Mouse (Mus musculus) forebrain, postnatal 0 days (tissue): Measurements from ENCODE around the gene Arrdc2. TPM values are rescaled to one million over a fixed set of nuclear protein-coding genes. Genes with fewer than 3 reads are reported as not detected.
"Not testable (repeated sequence)": the region's sequence is repeated elsewhere in the genome, so short reads cannot be mapped to it uniquely, and the experiment has no call there.

Experiments
- ATAC-seq: fragments of 200-750 bp; cut with Nextera tagmentation; 2 replicates; pipeline ENCODE4 v1.8.0; 2017; ENCODE audit warnings: mild to moderate bottlenecking, moderate library complexity
- DNase-seq: peaks from one replicate; pipeline ENCODE4 v3.0.0-alpha.2; 2015
- H3K27ac ChIP-seq: fragments of 300-500 bp; sonication (generic); 2 replicates; pipeline ENCODE4 v1.5.1; 2014; ENCODE audit warnings: low read depth, mild to moderate bottlenecking, antibody characterized with exemption, low read length, moderate library complexity, mixed read lengths
- H3K27me3 ChIP-seq: fragments of 300-500 bp; sonication (generic); 2 replicates; pipeline ENCODE4 v1.6.1; 2014; ENCODE audit warnings: mild to moderate bottlenecking, low read length, mixed read lengths; ENCODE audit not compliant: insufficient read depth
- H3K36me3 ChIP-seq: fragments of 300-500 bp; sonication (generic); 2 replicates; pipeline ENCODE4 v1.6.1; 2014; ENCODE audit warnings: mild to moderate bottlenecking, moderate library complexity; ENCODE audit not compliant: insufficient read depth
- H3K4me1 ChIP-seq: fragments of 300-500 bp; sonication (generic); 2 replicates; pipeline ENCODE4 v1.6.1; 2014; ENCODE audit warnings: antibody characterized with exemption; ENCODE audit not compliant: insufficient read depth
- H3K4me2 ChIP-seq: fragments of 300-500 bp; sonication (generic); 2 replicates; pipeline ENCODE4 v1.6.1; 2014; ENCODE audit warnings: low read depth, mild to moderate bottlenecking, moderate library complexity
- H3K4me3 ChIP-seq: fragments of 300-500 bp; sonication (generic); 2 replicates; pipeline ENCODE4 v1.5.1; 2014; ENCODE audit warnings: low read depth, low read length, mixed read lengths
- H3K9ac ChIP-seq: fragments of 300-500 bp; sonication (generic); 2 replicates; pipeline ENCODE4 v1.6.1; 2014; ENCODE audit warnings: mild to moderate bottlenecking
- H3K9me3 ChIP-seq: fragments of 300-500 bp; sonication (generic); 2 replicates; pipeline ENCODE4 v1.6.1; 2016; ENCODE audit warnings: low read length
- CTCF ChIP-seq: sonication (generic); IDR thresholded peaks from 2 replicates; pipeline ENCODE4 v1.5.1; 2016; ENCODE audit warnings: antibody characterized with exemption, control low read depth, low read depth
- WGBS: fragments of 180-500 bp; shearing (Covaris S2); extraction: QIAGEN DNeasy Blood & Tissue Kit; methylation state at CpG from one replicate; pipeline ENCODE4 v1.1.7; 2014; 5-methylcytosine and 5-hydroxymethylcytosine counted together
- polyA plus RNA-seq: library from polyadenylated mRNA; unstranded; fragments of >200 nt; fragmentation: Nextera tagmentation; extraction: Ambion mirVana; gene quantifications from 2 replicates; pipeline ENCODE4 v1.2.1, GENCODE M21; 2015
- total RNA-seq: library from RNA; depleted of rRNA; stranded (reverse); fragments of >200 nt; gene quantifications from 2 replicates; pipeline ENCODE4 v1.2.3, GENCODE M21; 2014

Gene Arrdc2
- total and polyA plus RNA-seq, 2 experiments from 2014 or later: 5.6 to 15.4 TPM

- 57% methylated on average over 11 of the region's 11 CpGs for WGBS
- no peak for ATAC-seq
These were observed 7.1 kb downstream of the Arrdc2 start for GRCm38 (mm10) chr8:70832371-70832770.

GRCm38 (mm10) chr8:70831517-70831916, 8.0 kb downstream of the Arrdc2 start:
- H3K27me3 ChIP-seq: no peaks in the 10 kb centered on the region
- no peak overlapping the region for H3K4me2 ChIP-seq
- H3K4me3 ChIP-seq: no peak overlapping the region
- no peak overlapping the region for H3K27ac ChIP-seq
- ATAC-seq (no peak), DNase-seq (no peak)
- H3K4me1 ChIP-seq: no peaks in the 10 kb centered on the region
- H3K36me3 ChIP-seq: peaks cover 2% of the 10 kb centered on the region; the same call in 1 of the 2 replicates
- no peak for TF ChIP-seq CTCF
- no peaks in the 10 kb centered on the region for H3K9me3 ChIP-seq
- 75% methylated on average over 8 of the region's 8 CpGs for WGBS
- no peak overlapping the region for H3K9ac ChIP-seq

More at GRCm38 (mm10) chr8:70832371-70832770, 7.1 kb downstream of the Arrdc2 start:
- Histone ChIP-seq H3K9ac (no peak overlapping the region), H3K4me3 (no peak overlapping the region), H3K27me3 (no peaks in the 10 kb centered on the region), H3K4me2 (no peak overlapping the region), H3K36me3 (peaks cover 2% of the 10 kb centered on the region; the same call in 1 of the 2 replicates), H3K27ac (no peak overlapping the region), H3K4me1 (no peaks in the 10 kb centered on the region), H3K9me3 (no peaks in the 10 kb centered on the region)
- TF ChIP-seq CTCF: no peak
- DNase-seq: no peak

- Histone ChIP-seq H3K4me1 (no peaks in the 10 kb centered on the region), H3K36me3 (no peaks in the 10 kb centered on the region), H3K9me3 (no peaks in the 10 kb centered on the region), H3K4me3 (no peak overlapping the region), H3K27ac (no peak overlapping the region), H3K4me2 (no peak overlapping the region), H3K9ac (no peak overlapping the region), H3K27me3 (no peaks in the 10 kb centered on the region)
- no peak for TF ChIP-seq CTCF
- DNase-seq (no peak), ATAC-seq (no peak)
- WGBS: 83% methylated on average over 1 of the region's 1 CpGs
These were observed 11.7 kb downstream of the Arrdc2 start for GRCm38 (mm10) chr8:70827796-70828195.

GRCm38 (mm10) chr8:70827010-70827409, 12.5 kb downstream of the Arrdc2 start:
- TF ChIP-seq CTCF: 0 out of 2 replicates have a peak, but pooled peaks have one; percentile 14
- Histone ChIP-seq H3K27me3 (no peaks in the 10 kb centered on the region), H3K4me3 (no peak overlapping the region), H3K4me1 (no peaks in the 10 kb centered on the region), H3K4me2 (no peak overlapping the region), H3K27ac (no peak overlapping the region), H3K9me3 (no peaks in the 10 kb centered on the region), H3K9ac (no peak overlapping the region), H3K36me3 (no peaks in the 10 kb centered on the region)
- DNase-seq (no peak), ATAC-seq (no peak)
- WGBS: 90% methylated on average over 2 of the region's 2 CpGs

GRCm38 (mm10) chr8:70825816-70826215, 13.7 kb downstream of the Arrdc2 start:
- Histone ChIP-seq H3K36me3 (no peaks in the 10 kb centered on the region), H3K9ac (no peak overlapping the region), H3K9me3 (no peaks in the 10 kb centered on the region), H3K4me2 (no peak overlapping the region), H3K4me3 (no peak overlapping the region), H3K27ac (no peak overlapping the region), H3K4me1 (no peaks in the 10 kb centered on the region), H3K27me3 (peaks cover 10% of the 10 kb centered on the region)
- no peak for DNase-seq
- WGBS: 85% methylated on average over 8 of the region's 8 CpGs
- no peak for TF ChIP-seq CTCF
- no peak for ATAC-seq

- WGBS: 89% methylated on average over 7 of the region's 7 CpGs
- DNase-seq: no peak
- Histone ChIP-seq H3K27me3 (peaks cover 16% of the 10 kb centered on the region), H3K4me2 (no peak overlapping the region), H3K4me3 (no peak overlapping the region), H3K9ac (no peak overlapping the region), H3K36me3 (no peaks in the 10 kb centered on the region), H3K27ac (no peak overlapping the region), H3K4me1 (no peaks in the 10 kb centered on the region), H3K9me3 (0 out of 2 replicates have a peak, but pooled peaks cover 5% of the 10 kb centered on the region)
- no peak for TF ChIP-seq CTCF
- ATAC-seq: no peak
These were observed 15.7 kb downstream of the Arrdc2 start for GRCm38 (mm10) chr8:70823802-70824201.

GRCm38 (mm10) chr8:70822594-70822993, 16.9 kb downstream of the Arrdc2 start:
- H3K4me2 ChIP-seq, H3K4me1 ChIP-seq, H3K9me3 ChIP-seq, H3K36me3 ChIP-seq, DNase-seq, H3K4me3 ChIP-seq, H3K9ac ChIP-seq, ATAC-seq, H3K27ac ChIP-seq: not testable (repeated sequence)
- peaks cover 16% of the 10 kb centered on the region for H3K27me3 ChIP-seq
- 77% methylated on average over 2 of the region's 3 CpGs for WGBS
